Mouse (Mus musculus): ENCODE data around the gene Zbtb11.
"Not testable (repeated sequence)": the region's sequence is repeated elsewhere in the genome, so short reads cannot be mapped to it uniquely, and the experiment has no call there.

Gene Zbtb11

DNA sequence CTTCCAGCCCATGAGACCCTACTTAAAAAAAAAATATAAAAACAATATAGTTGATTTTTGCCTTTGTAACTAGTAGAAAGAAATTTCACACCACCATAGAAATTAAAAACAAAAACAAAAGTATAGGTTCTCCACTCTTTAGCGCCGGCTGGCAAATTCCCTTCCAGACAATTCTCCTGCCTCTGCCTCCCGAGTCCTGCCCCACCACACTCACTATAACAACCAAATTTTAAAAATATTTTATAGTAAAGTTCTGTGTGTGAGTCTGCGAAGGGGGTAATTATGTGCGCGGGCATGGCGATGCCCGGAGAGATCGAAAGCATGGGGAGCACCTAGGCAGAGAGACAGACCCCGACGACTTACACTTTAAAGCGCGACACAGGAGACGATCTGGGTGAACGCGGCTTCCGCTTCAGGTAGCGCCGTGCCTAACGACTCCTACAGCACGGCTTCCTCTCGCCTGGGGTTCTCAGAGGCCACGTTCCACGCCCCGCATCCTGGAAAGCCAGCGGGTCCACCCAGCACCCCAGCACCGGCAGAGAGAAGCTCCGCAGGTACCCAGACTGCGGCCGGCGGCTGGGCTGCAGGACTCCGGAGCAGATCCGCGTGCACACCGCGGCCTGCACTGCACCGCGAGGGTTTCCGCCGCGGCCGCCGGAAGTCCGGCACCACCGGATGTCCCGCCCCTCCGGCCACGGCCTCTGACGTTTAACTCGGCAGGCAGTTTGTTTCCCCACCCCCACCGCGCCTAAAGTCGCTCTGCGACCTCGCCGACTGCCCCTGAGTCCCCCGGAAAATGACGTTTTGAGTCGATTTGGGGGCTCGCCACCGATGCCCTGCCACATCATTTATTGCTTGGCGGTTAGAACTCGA lies 63.7 kb downstream of the Zbtb11 start, which contains the start of gene Trmt10c:
Gene Trmt10c, minus strand, starts transcription at position 682 of the 873 bp plus-strand sequence.
- DNase-seq (ENCODE audit: low spot score in 2 of 2), result peak; percentile 87 to 89

DNA sequence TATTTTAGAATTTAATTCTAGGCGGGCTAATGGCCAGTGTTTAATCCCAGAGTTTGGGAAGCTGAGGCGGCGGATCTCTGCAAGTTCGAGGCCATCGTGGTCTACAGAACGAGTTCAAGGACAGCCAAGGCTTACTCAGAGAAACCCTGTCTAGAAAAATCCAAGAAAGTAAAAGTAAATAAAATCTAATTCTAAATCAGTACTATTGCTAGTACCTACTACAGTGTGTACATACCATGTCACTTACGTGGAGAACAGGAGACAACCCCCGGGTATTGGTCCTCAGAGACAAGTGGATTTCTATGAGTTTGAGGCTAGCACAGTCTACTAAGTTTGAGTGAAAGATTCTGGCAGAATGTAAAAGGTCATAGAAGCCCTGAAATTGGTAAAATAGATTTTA lies 64.4 kb downstream of the Zbtb11 start:
- DNase-seq (ENCODE audit: low spot score in 2 of 2), result no peak

DNA sequence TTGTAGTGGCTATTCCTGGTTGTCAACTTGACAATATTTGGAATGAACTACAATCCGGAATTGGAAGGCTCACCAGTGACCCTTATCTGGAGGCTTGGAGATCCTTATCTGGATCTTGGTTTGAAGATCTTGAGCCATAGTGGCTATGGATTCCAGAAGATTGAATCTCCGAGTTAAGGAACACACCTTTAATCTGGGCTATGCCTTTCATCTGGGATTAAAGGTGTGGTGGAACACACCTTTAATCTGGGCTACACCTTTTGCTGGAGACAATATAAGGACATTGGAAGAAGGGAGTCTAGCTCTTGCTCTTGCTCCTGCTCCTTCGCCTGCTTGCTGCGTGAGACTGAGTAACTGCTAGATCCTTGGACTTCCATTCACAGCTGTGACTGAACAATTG lies 74.4 kb downstream of the Zbtb11 start, which contains the start of gene Senp7:
Gene Senp7, plus strand, starts transcription at position 301 of the 400 bp plus-strand sequence.
- not testable (repeated sequence) for DNase-seq (ENCODE audit: low spot score in 2 of 2)

DNA sequence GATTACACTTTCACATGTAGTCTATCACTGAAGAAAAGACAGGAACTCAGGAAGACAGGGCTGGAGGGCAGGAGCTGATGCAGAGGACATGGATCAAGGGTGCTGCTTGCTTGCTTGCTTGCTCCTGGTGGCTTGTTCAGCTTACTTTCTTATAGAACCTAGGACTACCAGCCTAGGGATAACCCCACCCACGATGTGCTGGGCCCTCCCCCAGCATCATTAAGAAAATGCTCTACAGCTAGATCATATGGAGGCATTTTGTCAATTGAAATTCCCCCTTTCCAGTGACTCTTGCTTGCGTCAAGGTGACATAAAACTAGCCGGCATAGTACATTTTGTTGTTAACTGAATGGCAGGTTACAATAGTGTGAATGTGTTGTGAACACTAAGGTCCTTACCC lies 82.2 kb downstream of the Zbtb11 start:
- no peak for DNase-seq (ENCODE audit: low spot score in 2 of 2)

DNA sequence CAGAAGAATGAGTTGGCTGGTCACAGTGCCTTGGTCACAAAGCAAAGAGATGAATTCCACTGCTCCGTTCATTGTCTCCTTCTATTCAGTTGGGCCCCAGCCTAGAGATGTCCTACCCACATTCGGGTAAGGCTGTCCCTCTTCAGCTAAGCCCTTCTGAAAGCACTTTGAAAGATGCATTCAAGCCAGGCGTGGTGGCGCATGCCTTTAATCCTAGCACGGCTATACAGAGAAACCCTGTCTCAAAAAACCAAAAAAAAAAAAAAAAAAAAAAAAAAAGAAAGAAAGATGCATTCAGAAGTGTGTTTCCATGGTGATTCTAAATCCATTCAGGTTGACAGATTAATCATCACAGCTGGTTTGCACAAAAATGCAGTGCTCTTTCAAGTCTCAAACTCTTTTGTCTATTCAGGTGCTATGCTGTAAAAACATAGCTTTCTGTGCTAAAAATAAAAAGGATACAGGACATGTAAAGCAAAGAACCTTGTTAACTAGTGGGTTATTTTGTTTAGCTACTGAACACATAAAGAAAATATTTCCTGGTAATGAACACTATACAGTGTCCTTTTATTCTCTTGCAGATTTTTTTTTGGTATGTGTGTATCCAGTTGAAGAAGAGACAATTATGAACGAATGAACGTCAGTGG lies 83.4 kb downstream of the Zbtb11 start:
- no peak for DNase-seq (ENCODE audit: low spot score in 2 of 2)

DNA sequence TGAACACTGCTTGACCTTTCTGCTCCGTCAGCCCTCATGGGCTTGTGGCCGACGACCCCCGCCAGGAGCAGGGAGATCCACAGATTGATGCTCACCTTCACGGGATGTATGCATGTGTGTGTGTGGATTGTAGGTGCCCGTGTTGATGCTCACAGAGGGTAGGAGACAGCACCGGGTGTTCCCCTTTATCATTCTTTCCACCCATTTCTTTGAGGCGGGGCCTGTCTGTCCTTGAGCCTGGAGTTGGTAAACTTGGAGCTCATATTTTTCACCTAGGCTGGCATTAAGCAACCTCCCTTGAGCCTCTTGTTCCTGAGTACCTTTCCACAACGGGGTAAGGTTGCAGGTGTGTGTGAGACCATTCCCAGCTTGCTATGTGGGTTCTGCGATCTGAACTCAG lies 84.5 kb downstream of the Zbtb11 start:
- no peak for DNase-seq (ENCODE audit: low spot score in 2 of 2)

All from heart, adult 9 months (tissue).